Mouse (Mus musculus) yolk sac, embryonic 10.5 days (tissue): ENCODE results near the gene Vmn2r100.

ENCODE experiments used
- DNase-seq: peaks from one replicate; pipeline ENCODE4 v3.0.0-alpha.2; 2017; ENCODE audit warnings: low spot score

Vmn2r100 gene

GRCm38 (mm10) chr17:19504432-19504831 lies at the start of gene Vmn2r100:
Gene Vmn2r100 (plus strand): TSS chr17:19504732.
- no peak for DNase-seq

- no peak for DNase-seq
Observed at GRCm38 (mm10) chr17:19482866-19483265, 21.7 kb upstream of the Vmn2r100 start.

GRCm38 (mm10) chr17:19576927-19577326 lies 72.4 kb downstream of the Vmn2r100 start, which contains the start of gene Vmn2r101:
Gene Vmn2r101 (plus strand): TSS chr17:19577227.
- no peak for DNase-seq
